ENCODE assay signal across 9 mouse cellular contexts in the genomic region with DNA sequence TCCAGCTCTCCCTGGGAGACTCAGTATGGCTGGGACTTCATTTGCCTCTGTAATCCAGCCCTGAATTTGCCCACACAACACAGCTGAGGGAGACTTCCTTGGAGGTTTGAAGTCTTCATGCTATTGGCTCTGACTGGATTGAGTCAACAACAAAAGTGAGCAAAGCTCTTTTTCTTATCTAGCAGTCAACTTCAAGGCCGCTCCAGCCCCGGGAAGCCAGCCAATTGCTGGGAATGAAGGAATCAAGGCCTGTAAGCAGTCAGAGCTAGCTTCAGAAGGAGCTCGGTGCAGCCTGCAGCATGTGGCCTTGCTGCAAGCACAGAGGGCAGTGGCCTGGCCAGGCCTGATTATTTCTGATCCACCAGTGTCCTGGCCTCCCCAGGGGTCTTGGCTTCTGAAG. TPM values are rescaled to one million over a fixed set of nuclear protein-coding genes. Genes with fewer than 3 reads are reported as not detected.
DNase-seq lines count a peak whose midpoint lies in the region; ATAC-seq and TF ChIP-seq lines count a peak whose summit lies in the region.
"Had no signal": no experiment of that assay in that cellular context is flagged by ENCODE, and none has a peak within 500 bp of the region (broad histone marks: within the 10 kb centered on the region; RNA-seq: fewer than 3 reads in every experiment).

No protein-coding gene starts in this region.

- peaks cover 17% of the 10 kb centered on the region for H3K4me1 ChIP-seq in intestine, embryonic 14.5 days (replicated peaks; ENCODE audit: control insufficient read depth, insufficient read depth, low read length)
- peaks cover 11% of the 10 kb centered on the region; the same call in 1 of the 2 replicates for H3K4me1 ChIP-seq in limb, embryonic 14.5 days (ENCODE audit: control insufficient read depth, insufficient read depth, low read length)

- peak; percentile 79 for ATAC-seq in intestine, embryonic 14.5 days (replicated peaks; ENCODE audit: low FRiP score, low TSS enrichment, low read depth)
- peak; percentile 45; the same call in 1 of the 2 replicates for ATAC-seq in limb, embryonic 14.5 days (ENCODE audit: low FRiP score, low read depth)

- DNase-seq in NIH3T3 (ENCODE audit: low read depth), result peak; percentile 96
- DNase-seq in adrenal gland, postnatal 36 days, result peak; percentile 98 to 99
- peak; percentile 78 for DNase-seq in gastrocnemius, postnatal 10 days
- peak; percentile 84 for DNase-seq in intestine, embryonic 14.5 days (ENCODE audit: low spot score)
- DNase-seq in limb, embryonic 14.5 days (ENCODE audit: low spot score), result peak; percentile 73
- peak; percentile 50 for DNase-seq in right cerebral cortex, adult 18-20 months
- no peak for DNase-seq in thymus, postnatal 25 days
- DNase-seq in retina, postnatal 1 day, result no peak

- no peak overlapping the region for H3K9ac ChIP-seq in intestine, embryonic 14.5 days (ENCODE audit: low read length)
- H3K9ac ChIP-seq in limb, embryonic 14.5 days (ENCODE audit: low read depth, low read length, severe bottlenecking), result no peak overlapping the region
- H3K9ac ChIP-seq: midbrain, embryonic 12.5 days had no signal

- H3K27ac ChIP-seq in intestine, embryonic 14.5 days (ENCODE audit: low read depth), result peak overlapping the region; percentile 91
- peak overlapping the region; percentile 75 for H3K27ac ChIP-seq in limb, embryonic 14.5 days (replicated peaks; ENCODE audit: low read depth, low read length)
- H3K27ac ChIP-seq: midbrain, embryonic 12.5 days had no signal

- H3K9me3 ChIP-seq in intestine, embryonic 14.5 days (ENCODE audit: control insufficient read depth, low read length), result no peaks in the 10 kb centered on the region
- no peaks in the 10 kb centered on the region for H3K9me3 ChIP-seq in limb, embryonic 14.5 days (ENCODE audit: control insufficient read depth, low read length)
- H3K9me3 ChIP-seq: midbrain, embryonic 12.5 days had no signal

- no peaks in the 10 kb centered on the region for H3K36me3 ChIP-seq in intestine, embryonic 14.5 days (ENCODE audit: control insufficient read depth, insufficient read depth, low read length)
- no peaks in the 10 kb centered on the region for H3K36me3 ChIP-seq in limb, embryonic 14.5 days (ENCODE audit: control insufficient read depth, insufficient read depth, low read length)
- H3K36me3 ChIP-seq: midbrain, embryonic 12.5 days had no signal

- H3K27me3 ChIP-seq in intestine, embryonic 14.5 days (replicated peaks; ENCODE audit: control insufficient read depth, insufficient read depth, low read length), result no peaks in the 10 kb centered on the region
- no peaks in the 10 kb centered on the region for H3K27me3 ChIP-seq in limb, embryonic 14.5 days (ENCODE audit: control insufficient read depth, insufficient read depth, low read length)

- TF ChIP-seq POLR2A in limb, embryonic 14.5 days (IDR thresholded peaks at IDR 0.05; ENCODE audit: borderline replicate concordance, extremely low read depth, insufficient read depth, insufficient read length), result no peak

- H3K4me3 ChIP-seq in intestine, embryonic 14.5 days (ENCODE audit: low read depth, low read length), result no peak overlapping the region
- H3K4me3 ChIP-seq in limb, embryonic 14.5 days (replicated peaks; ENCODE audit: low read length), result no peak overlapping the region
- H3K4me3 ChIP-seq: midbrain, embryonic 12.5 days had no signal

- WGBS in intestine, embryonic 14.5 days, result 29% methylated on average over 3 of the region's 3 CpGs
- WGBS in limb, embryonic 14.5 days, result 39% methylated on average over 3 of the region's 3 CpGs

- H3K4me2 ChIP-seq in intestine, embryonic 14.5 days (ENCODE audit: low read length), result no peak overlapping the region
- no peak overlapping the region for H3K4me2 ChIP-seq in limb, embryonic 14.5 days (replicated peaks; ENCODE audit: low read depth, low read length, severe bottlenecking)
- H3K4me2 ChIP-seq: midbrain, embryonic 12.5 days had no signal

RNA-seq across cellular contexts. Expression of a gene that starts 16.1 kb away (rescaled TPM):
- total RNA-seq in adrenal gland, postnatal 36 days (2021), result 10 to 100 TPM; 14.1 to 17.5 TPM
- 1 to 10 TPM; 1.0 TPM for total RNA-seq in gastrocnemius, postnatal 10 days (2021)
- polyA plus RNA-seq in intestine, embryonic 14.5 days (2014; fragmentation: Nextera tagmentation; extraction: Ambion mirVana), result 2.2 and 2.6 TPM in 2 replicates
- 3.8 and 3.9 TPM in 2 replicates for polyA plus RNA-seq in limb, embryonic 14.5 days (2012; rRNA removed)
- polyA plus RNA-seq in limb, embryonic 14.5 days (2014; fragmentation: Nextera tagmentation; extraction: Ambion mirVana), result 1.6 and 1.7 TPM in 2 replicates

Comparison
In these comparisons a context has a peak if more than half of its experiments do, and no peak if none do; other contexts are left out.
1. DNase-seq: peak in NIH3T3 (single experiment), adrenal gland, postnatal 36 days (2 of 2), gastrocnemius, postnatal 10 days (single experiment), intestine, embryonic 14.5 days (single experiment), limb, embryonic 14.5 days (single experiment) and right cerebral cortex, adult 18-20 months (single experiment); none in thymus, postnatal 25 days (single experiment) and retina, postnatal 1 day (single experiment).
2. RNA of a gene that starts 16.1 kb away (total RNA-seq): 14.1 to 17.5 TPM in adrenal gland, postnatal 36 days; 1.0 TPM in gastrocnemius, postnatal 10 days; every median in the first group is over 4 times any median in the second.